Mouse (Mus musculus) ES-Bruce4 (cell line): ENCODE measurements at regions not wholly inside any gene's neighbourhood (a gene's known extent, or its start where the extent isn't known, plus 50 kb on each side); places are given as distances from the start of the nearest gene placed in this dataset.

ENCODE experiments used
- CTCF ChIP-seq: IDR thresholded peaks from one replicate; pipeline ENCODE4 v1.8.1; 2011; ENCODE audit warnings: low read depth, low read length
- EP300 ChIP-seq: IDR thresholded peaks from 2 replicates; pipeline ENCODE4 v1.6.1; 2011; ENCODE audit warnings: low read depth, low read length; ENCODE audit not compliant: insufficient read depth
- POLR2A ChIP-seq: IDR thresholded peaks from one replicate; pipeline ENCODE4 v1.8.1; 2011; ENCODE audit warnings: low read length; ENCODE audit not compliant: insufficient read depth

DNA sequence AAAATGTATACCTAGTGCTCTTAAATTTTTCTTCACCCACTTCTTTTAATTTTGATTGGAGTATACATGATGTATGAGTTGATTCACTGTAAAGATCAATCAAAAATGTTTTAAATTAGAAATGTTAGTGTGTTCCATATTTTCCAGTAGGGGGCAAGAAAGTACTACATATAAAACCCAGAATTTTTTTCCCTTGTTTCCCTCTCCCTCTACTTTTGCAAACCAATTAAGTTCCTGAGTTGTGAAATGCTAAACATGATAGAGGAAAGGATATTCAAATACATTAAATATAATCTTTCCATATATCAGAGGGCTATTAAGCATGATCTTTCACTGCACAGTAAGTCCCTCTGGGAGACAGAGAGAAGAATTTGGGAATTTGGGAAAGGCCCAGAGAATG is 192.0 kb upstream of the Slc10a2 start:
- no peak for TF ChIP-seq CTCF
- TF ChIP-seq EP300: no peak
- no peak for TF ChIP-seq POLR2A
